ENCODE assay signal across 25 mouse cellular contexts in genomic region chr2:163007299-163007698, GRCm38 (mm10). TPM values are rescaled to one million over a fixed set of nuclear protein-coding genes. Genes with fewer than 3 reads are reported as not detected.
"Had no signal": no experiment of that assay in that cellular context is flagged by ENCODE, and none has a peak within 500 bp of the region (broad histone marks: within the 10 kb centered on the region; RNA-seq: fewer than 3 reads in every experiment).

No protein-coding gene starts in this region.

- H3K27me3 ChIP-seq: hindbrain, embryonic 12.5 days; intestine, embryonic 15.5 days; limb, embryonic 12.5 days had no signal

- H3K9ac ChIP-seq: heart, embryonic 12.5 days; hindbrain, embryonic 12.5 days; hindbrain, embryonic 14.5 days; intestine, embryonic 15.5 days; limb, embryonic 12.5 days had no signal

- H3K27ac ChIP-seq: gastrocnemius, adult 2 months; heart, embryonic 10.5 days; hindbrain, embryonic 10.5 days; hindbrain, embryonic 12.5 days; hindbrain, embryonic 14.5 days; intestine, embryonic 15.5 days; layer of hippocampus, adult 2 months; left cerebral cortex, adult 2 months; limb, embryonic 10.5 days; limb, embryonic 12.5 days had no signal

- H3K4me2 ChIP-seq: heart, embryonic 12.5 days; hindbrain, embryonic 12.5 days; hindbrain, embryonic 14.5 days; intestine, embryonic 15.5 days; limb, embryonic 12.5 days had no signal

- DNase-seq: gastrocnemius, adult 2 months; gastrocnemius, postnatal 10 days; gastrocnemius, postnatal 25 days; heart, adult 18-20 months; heart, postnatal 10 days; heart, postnatal 4 days; kidney, adult 18-20 months; kidney, adult 8-10 months; kidney, postnatal 10 days; kidney, postnatal 25 days; kidney, postnatal 4 days had no signal

- H3K4me3 ChIP-seq: gastrocnemius, adult 2 months; heart, embryonic 10.5 days; heart, embryonic 12.5 days; hindbrain, embryonic 10.5 days; hindbrain, embryonic 12.5 days; intestine, embryonic 15.5 days; layer of hippocampus, adult 2 months; left cerebral cortex, adult 2 months; limb, embryonic 10.5 days; limb, embryonic 12.5 days had no signal

- H3K4me1 ChIP-seq: heart, embryonic 10.5 days; heart, embryonic 12.5 days; hindbrain, embryonic 10.5 days; hindbrain, embryonic 12.5 days; intestine, embryonic 15.5 days; limb, embryonic 10.5 days; limb, embryonic 12.5 days had no signal

- ATAC-seq: hindbrain, embryonic 16.5 days; inflammation-experienced regulatory T-cells, adult 6 months; intestine, embryonic 15.5 days; intestine, postnatal 0 days had no signal

- H3K9me3 ChIP-seq: heart, embryonic 10.5 days; heart, embryonic 12.5 days; hindbrain, embryonic 10.5 days; hindbrain, embryonic 12.5 days; intestine, embryonic 15.5 days; limb, embryonic 10.5 days; limb, embryonic 12.5 days had no signal

- H3K36me3 ChIP-seq: heart, embryonic 10.5 days; heart, embryonic 12.5 days; hindbrain, embryonic 10.5 days; hindbrain, embryonic 12.5 days; intestine, embryonic 15.5 days; limb, embryonic 10.5 days; limb, embryonic 12.5 days had no signal

RNA-seq across cellular contexts. Expression of gene Sgk2, which starts 20.2 kb away (rescaled TPM):
- polyA plus RNA-seq: heart, embryonic 14.5 days; hindbrain, embryonic 10.5 days; hindbrain, embryonic 12.5 days; inflammation-experienced regulatory T-cells, adult 6 months; limb, embryonic 10.5 days; limb, embryonic 12.5 days had no signal
